Mouse (Mus musculus) layer of hippocampus, adult 9-10 months (tissue): Measurements from ENCODE around the gene N4bp3.
"Not testable (repeated sequence)": the region's sequence is repeated elsewhere in the genome, so short reads cannot be mapped to it uniquely, and the experiment has no call there.

Experiments
- DNase-seq: peaks from one replicate; pipeline ENCODE4 v3.0.0; 2022; ENCODE audit warnings: low spot score

N4bp3 gene

DNA sequence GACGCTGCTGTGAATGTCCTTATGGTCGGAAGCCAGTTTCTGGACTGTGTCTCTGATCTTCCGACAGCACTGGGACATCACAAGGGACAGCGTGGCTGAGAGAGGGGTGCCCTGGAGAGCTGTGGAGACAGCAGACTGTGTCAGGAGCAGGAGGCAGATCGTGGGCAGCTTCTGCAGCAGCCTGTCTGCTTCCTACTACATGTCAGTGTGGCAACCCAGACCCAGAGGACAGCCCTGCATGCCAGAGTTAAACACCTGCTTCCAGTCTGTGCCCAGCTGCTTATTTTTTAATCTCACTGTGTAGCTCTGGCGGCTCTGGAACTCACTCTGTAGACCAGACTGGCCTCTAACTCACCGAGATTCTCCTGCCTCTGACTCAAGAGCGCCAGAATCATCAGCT, 22.7 kb downstream of the N4bp3 start:
- no peak for DNase-seq

DNA sequence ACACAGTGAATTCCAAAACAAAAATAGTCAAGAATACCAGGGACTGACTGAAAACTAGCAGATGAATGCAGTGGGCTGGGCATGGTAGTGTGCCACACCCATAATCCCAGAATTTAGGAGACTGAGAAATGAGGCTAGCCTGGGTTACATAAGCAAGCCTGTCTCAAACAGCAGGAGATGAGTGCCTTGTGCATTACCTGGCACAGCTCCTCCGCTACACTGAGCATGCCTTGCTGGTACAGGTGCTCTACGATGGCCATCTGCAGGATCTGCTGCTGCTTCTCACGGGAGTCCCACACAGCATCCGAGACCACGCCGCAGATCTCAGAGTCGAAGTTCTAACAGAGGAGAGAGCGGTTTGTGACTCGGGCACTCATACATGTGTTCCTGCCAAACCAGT, 23.2 kb downstream of the N4bp3 start:
- no peak for DNase-seq

DNA sequence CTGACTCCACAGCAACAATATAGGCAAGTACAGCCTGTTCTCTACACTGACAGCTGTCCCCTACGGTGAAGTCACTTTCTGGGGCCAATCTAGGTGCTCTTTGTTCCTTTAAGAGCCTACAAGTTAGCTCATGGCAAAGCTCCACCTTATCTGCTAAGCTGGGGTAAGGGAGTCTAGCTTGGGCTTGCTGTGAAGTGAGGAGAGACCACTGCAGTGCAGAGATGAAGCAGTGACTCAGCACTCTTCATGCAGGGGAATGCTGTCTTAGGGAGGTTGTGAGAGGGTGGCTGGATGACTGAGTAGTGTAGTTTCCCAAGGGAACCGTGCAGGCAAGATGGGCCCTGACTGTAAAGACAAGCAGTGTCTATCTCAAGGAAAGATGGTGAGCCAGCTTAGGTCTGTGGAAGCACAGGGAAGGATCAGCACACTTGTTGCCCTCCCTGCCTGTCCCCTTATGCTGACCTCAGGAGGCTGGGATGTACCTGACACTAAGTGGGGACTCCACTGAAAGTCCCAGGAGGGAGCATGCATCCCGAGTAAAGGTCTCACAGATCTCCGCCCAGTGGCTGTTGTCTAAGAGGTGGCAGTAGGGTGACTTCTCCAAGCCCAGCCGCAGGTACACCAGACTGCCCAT, 25.3 kb downstream of the N4bp3 start:
- no peak for DNase-seq

DNA sequence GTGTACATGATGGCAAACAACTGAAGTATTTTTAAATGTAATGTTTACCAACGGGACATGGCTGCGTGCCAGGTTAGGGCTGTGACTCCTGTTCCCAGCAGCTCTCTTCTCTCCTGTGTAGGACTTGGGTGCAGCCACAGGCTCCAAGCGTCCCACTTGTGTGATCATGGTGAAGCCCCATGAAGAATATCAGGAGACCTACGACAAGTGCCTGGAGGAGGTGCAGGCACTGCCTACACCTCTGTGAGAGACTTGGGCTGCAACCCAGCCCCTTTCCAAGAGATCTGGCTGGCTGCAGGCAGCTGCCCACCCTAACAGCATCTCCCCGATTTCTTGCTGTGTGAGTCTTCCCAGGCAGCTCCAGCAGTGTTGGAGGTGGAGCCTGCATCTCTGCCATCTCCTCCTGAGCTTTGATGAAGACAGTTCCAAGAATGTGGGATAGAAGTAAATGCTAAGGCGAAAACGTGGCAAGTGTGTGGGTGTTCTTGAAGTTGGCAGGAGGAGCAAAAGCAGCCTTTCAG, 27.6 kb downstream of the N4bp3 start:
- DNase-seq = no peak

DNA sequence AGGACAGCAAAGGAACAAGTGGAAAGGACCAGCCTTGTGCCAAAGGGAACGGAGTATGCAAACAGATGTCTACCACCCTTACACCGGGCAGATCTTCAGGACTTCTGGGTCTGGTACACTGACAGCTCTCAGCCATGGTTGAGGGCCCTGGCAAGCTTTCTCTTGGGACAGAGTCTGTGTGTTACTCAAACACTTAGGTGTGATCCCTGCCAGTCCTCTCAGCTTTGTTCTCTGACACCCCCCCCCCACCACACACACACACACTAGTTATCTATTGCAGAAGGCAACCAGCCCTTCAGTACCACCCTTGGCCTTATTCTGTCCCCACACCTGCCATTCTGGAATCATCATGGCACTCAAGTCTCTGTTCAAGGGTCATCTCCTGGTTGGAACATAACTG, 28.9 kb downstream of the N4bp3 start:
- no peak for DNase-seq

DNA sequence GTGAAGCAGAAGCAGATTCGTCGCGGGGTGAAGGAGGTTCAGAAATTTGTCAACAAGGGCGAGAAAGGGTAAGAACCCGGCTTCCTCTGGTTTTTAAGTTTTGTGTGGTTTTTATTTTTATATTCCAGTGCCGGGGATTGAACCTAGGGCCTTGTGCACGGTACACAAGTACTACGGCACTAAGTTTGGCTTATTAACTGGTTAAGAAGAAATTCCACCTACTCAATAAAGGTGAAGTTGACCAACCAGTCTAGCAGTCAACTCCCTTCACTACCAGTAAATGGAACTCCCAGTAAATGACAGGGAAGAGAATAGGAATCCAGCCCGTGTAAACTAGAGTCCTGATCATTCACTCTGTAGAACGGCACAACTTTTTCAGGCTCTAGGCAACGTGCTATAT, 30.6 kb downstream of the N4bp3 start:
- DNase-seq = no peak

DNA sequence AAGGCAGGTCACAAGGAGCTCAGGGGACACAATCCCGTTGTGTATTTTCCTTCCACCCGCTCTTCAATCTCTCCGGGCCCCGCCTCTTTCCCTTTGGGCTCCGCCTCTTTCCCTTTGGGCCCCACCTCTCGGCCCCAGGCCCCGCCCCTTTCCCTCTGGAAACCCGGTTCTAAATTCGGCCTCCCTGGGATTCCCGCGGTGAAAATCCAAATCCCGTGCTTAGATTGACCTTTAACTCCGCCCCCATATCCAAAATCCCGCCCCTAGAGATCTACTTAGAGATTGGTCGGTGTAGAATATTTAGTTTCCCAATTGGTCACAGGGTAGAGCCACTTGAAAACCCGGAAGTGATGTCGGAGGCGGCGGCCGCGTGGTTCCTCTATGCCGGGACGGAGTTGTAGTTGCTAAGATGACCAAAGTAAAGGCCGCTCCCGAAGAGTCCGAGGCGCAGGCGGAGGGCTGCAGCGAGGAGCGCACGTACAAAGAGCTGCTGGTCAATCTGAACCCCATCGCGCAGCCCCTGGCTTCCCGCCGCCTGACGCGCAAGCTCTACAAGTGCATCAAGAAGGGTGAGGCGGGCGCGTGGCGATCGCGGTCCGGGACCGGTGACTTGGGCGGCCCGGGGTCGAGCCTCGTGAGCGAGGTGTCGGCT, 31.1 kb downstream of the N4bp3 start, which contains the start of gene Nhp2:
TSS of gene Nhp2 (plus strand) at position 327 of the 652 bp plus-strand sequence.
- DNase-seq = peak; percentile 94

DNA sequence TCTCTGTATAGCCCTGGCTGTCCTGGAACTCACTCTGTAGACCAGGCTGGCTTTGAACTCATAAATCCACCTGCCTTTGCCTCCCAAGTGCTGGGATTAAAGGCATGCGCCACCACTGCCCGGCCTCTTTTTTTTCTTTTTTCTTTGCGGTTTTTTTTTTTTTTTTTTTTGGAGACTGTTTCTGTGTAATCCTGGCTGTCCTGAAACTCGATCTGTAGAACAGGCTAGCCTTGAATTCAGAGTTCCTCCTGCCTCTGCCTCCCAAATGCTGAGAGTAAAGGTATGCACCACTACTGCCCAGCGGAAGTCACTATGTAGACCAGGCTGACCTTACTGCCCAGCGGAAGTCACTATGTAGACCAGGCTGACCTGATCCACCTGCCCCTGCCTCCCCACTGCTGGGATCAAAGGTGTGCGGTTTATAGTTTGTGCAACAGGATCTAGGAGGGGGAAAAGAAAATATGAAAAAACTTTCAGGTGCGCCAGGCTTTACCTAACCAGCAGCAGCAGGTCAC, 31.7 kb downstream of the N4bp3 start:
- DNase-seq = no peak

DNA sequence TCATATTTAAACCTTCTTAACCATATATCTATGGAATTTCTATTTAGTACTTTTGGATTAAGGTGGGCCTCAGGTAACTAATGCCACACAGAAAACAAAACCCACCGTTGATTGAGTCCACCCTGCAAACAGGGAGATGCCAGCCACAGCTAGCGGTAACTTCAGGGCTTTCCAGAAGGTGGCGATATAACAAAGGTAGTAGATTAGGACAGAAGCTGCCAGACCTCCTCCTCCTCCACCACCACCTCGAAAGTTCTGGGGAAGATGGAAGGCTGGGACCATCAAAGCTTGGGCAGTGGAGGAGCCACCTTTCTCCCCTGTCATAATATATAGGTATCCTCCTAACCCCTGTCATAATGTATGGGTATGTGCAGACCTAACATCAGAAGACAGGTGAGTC, 32.9 kb downstream of the N4bp3 start:
- DNase-seq = no peak

DNA sequence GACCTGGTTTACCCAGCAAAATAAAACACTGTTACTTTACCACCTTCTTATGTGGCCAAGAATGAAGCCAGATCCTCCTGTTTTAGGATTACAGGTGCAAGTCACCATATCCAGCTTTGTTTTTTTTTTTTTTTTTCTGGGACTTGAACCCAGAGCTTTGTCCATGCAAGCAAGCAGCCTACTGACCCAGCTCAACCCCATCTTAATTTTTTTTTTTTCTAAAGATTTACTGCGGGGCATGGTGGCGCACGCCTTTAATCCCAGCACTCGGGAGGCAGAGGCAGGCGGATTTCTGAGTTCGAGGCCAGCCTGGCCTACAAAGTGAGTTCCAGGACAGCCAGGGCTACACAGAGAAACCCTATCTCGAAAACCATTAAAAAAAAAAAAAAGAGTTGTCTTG, 34.5 kb downstream of the N4bp3 start:
- not testable (repeated sequence) for DNase-seq

DNA sequence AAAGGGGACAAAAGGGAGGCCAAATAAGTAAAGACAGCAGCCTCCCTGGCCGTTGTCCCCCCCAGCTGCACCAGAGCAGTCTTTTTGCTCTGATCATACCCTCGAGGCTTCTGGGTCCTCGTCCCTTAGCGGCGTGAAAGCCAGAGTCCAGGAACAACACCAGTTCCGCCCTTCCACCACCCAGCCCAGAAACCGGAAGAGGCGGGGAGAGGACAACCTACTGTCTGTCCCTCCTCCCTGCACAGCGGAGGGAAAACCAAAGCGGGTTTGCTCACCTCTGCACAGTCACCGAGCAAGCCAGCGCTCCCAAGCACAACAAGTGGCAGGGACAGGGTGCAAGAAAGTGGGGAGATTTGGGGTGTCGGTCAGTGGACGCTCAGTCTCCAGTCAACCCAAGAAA, 35.0 kb downstream of the N4bp3 start:
- no peak for DNase-seq

DNA sequence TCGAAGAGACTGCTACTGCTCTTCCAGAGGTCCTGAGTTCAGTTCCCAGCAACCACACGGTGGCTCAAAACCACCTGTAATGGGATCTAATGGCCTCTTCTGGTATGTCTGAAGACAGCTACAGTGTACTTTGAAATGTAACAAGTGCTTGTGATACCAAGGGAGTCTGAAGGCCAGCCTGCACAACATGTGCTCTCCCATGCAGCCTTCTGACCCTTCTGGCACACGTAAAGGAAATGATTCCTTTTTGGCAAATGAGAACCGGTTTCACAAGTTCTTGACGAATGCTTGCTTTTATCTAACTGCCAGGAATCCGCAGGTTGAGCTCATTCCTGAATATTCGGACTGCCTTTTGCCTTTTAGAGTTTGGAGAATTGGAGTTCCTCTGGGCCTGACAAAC, 35.5 kb downstream of the N4bp3 start:
- no peak for DNase-seq

DNA sequence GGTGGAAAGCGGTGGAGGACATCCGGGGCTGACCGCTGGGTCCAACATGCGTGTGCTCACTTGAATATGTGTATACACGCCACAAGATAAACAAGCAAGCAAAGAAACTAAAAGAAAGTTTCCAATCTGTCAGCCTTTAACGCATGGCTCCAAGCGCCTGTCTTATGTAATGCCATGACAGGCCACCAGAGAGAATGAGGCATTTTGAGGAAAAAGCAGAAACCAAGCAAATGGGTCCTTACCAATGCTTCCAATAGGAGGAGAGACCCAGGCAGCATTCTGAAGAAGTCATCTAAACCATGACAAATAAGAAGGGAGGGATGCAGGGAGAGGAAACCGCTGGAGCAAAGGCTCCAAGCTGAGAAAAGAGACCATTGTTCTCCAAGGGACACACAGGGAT, 36.4 kb downstream of the N4bp3 start:
- no peak for DNase-seq

DNA sequence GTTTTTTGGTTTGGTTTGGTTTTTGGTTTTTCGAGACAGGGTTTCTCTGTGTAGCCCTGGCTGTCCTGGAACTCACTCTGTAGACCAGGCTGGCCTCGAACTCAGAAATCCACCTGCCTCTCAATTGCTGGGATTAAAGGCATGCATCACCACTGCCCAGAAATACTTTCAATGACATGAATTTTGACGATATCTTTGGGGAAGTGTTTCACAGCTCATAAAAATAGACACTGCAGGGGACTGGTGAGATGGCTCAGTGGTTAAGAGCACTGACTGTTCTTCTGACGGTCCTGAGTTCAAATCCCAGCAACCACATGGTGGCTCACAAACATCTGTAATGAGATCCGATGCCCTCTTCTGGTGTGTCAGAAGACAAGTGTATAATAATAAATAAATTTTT, 40.7 kb downstream of the N4bp3 start:
- not testable (repeated sequence) for DNase-seq

DNA sequence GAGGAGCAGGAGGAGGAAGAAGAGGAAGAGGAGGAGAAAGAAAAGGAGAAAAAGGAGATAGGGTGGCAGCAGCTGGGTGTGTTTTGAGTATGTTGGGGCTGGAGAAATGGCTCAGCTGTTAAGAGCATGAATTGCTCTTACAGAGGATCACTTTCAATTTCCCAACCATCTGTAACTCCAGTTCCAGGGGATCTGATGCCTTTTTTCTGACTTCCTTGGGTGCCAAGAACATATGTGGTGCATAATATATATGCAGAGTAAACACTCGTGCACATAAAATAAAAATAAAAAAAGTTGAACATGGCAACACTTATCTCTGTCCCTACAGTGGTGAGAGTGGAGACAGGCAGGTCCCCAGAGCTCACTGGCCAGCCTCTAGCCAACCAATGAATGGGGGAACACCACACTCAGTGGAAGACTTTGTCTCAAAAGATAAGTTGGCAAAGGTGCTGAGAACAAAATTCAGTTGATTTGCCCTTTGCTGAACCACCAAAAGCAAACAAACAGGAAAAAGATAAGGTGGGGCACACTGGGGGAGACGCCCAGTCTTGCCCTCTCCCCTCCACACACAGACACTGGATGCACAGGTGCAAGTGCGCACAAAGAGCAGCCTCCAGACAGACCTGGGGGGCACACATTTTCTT, 41.3 kb downstream of the N4bp3 start:
- DNase-seq = no peak

DNA sequence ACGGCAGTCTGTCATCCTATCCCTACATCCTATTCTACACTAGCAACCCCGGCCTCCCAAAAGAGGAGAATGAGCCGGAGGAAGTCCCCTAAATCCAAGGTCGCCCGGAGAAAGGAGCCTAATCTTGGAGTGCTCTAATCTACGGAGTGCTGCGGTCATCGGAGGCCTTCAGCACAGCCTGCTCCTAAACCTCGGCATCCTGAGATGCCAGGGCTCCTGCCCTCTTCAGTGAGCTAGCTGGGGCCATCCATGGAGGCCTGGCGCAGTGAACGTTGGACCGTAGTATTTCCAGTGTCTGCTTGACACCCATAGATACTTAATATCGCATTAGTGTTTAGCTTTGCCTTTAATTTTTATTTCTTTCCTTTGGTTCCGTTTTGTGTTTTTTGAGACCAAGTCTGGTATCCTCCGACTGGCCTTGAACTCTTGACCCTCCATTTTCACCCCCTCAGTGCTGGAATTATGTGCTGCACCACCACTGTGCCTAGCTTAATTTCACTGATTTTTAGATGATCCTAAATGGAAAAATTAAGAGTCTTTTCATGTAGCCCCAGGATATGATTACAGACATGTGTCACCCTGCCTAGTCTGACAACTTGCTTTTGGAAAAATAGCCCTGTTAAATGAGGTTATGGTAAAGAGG, 43.4 kb downstream of the N4bp3 start:
- DNase-seq = no peak

DNA sequence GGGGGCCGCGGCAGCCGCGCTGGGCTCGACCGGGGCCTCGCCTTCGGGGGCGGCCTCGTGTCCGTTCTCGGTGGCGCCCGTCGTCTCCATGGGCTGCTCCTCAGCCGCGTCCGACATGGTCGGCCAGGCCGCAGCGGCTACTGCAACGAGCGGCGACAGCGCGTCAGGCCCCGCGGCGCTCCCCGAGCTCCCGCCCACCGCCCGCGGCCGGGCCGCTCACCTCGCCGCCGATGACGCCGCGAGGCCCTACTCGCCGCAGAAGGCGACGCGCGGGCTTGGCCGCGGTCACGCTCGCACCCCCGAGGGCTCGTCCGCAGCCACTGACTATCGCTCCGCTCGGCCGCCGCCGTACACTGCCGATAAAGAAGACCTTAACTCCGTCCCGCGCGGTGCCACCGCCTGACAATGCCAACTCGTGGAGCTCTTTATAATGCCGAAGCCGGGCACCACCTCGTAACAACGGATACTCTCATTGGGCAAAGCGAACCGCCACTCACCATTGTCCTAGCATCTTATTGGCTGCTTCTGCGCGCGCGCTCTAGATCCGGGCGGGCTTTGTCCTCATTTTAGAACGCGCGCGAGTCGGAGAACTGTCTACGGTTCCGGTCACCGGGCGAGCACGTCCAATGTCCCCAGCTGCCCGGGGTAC, 44.1 kb downstream of the N4bp3 start, which contains the start of gene Hnrnpab:
TSS of gene Hnrnpab (minus strand) at position 401 of the 649 bp plus-strand sequence.
- peak; percentile 98 for DNase-seq

DNA sequence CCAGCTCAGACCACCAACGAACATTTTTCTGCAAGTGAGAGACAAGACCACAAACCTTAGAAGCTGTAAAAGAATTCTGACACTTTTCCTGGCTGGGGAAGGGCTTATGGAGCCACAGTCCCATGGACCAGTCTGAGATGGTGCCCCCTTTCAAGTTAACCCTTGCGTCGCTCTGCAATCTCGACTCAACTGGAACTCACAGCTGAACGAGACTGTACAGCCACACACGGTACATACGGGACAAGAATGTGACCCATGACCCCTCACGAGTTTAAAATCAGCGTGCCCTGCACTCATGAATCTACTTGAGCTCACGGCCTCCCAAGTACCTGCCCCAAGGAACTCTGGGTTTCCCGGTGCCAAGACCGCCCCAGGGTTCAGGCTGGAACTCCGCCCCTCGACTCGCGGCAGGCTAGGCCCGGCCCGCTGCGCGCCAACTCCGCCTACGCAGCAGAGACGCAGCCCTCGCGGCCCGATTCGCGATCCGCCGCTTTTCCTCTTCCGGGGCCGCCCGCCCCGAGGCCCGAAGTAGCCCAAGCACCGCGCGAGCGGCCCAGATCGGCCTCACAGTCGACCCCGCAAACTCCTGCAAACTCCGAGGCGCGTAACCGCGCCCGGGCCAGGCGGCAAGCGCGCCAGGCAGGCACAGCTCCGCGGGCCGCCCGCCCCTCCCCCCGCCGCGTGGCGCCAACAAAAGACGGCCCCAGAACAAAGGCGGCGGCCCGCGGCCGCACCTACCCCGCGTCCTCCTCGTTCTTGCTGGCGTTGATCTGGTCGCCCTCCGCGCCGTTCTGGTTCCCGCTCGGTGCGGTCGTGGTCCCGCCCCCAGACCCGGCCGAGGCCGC, 44.8 kb downstream of the N4bp3 start:
- DNase-seq = no peak

DNA sequence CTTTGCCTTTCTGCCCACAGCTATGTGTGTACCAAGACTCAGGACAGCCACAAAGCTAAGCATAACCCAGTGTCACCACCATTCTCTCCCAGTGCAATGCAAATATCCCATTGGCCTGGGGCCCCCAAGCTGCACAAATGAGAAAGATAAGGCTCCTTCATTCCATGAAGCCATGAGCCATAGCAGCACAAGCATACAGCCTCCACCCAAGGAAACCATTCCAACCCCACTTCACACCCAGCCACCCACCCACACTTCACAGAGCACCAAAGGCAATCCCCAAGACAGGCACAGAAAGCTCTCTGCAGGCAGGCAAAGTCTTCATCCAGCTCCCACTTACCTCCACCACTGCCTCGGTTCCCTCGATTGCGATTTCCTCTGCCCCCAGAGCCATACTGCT, 48.4 kb downstream of the N4bp3 start:
- no peak for DNase-seq

DNA sequence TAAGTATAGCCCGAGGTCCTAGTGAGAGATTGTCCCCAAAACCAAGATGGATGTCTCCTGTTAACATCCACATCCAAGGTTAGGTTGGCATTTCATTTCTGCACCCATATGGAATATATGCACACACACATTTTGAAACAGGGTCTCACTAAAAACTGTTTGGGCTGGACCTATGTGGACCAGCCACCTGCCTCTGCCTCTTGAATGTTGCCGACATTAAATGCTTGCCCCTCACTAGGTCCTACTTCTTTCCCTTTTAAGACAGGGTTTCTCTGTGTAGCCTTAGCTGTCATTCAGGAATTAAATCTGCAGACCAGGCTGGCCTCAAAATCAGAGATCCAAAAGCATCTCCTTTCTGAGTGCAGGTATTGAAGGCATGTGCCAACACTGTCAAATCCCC, 53.1 kb downstream of the N4bp3 start:
- DNase-seq = no peak

DNA sequence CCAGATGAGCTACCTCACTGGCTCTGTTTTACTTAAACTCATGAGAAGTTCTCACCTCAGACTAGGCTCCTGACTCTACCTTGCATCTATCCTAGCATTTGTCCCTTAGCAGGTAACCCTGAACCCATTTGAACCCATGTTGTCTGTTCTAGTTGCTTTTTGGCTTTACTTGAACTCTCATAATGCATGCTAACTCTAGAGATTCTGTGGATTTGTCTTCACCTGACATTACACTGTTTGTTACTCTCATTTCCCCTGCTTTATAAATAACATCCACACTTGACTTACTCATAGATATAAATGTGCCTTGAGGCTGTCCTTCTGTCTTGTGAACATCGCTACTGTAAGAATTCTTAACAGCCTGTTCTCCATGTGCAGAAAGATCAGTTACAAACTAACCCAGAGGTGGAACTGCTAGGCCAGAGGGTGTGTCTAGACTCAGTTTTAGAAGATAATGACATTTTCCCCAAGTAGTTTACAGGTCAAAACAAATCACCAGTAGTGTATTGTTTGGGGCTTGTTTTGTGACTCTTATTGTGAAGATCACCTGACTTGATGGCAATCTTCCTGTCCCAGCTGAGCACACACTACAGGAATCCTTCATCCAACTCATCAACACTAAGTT, 55.1 kb downstream of the N4bp3 start:
- DNase-seq = no peak
